In the genomic region with DNA sequence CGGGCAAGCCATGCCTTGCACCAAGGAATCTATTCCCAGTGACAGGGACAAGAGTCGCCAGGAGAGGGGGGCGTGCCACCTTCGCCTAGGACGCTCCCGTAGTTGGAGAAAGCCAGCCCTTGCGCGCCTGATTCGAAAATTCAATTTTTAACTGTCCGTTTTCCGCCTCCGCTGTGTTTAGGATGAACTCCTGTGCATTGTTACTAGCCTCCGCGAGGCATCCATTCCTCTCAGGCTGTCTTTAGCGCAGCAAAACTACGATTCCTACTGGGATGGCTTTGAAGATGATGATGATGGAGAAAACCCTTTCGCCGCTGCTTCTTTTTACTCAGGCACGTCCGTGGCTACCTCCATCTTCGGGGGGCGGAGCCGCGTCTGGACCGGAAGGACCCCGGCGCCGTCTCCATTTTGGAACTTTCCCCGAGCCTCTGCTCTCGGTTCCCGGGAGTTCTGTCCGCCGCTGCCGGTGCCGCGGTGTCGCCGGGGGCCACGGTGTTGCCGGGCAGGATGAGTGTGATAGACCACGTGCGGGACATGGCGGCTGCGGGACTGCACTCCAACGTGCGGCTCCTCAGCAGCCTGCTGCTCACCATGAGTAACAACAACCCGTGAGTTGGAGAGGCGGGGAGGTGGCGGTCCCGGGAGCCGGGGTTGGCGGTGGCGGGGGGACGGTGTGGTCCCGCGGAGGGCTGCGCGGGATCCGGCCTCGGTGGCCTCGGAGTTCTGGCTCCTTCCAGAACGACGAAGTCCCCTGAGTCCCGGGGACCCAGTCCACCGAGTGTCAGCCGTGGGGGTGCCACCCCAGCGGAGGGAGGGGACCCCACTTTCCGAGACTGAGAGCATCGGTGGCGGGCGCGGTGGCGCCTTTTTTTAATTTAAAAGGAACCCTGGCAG, we compare ENCODE assay signal across 8 mouse cellular contexts. TPM values are rescaled to one million over a fixed set of nuclear protein-coding genes. Genes with fewer than 3 reads are reported as not detected.
DNase-seq lines count a peak whose midpoint lies in the region; ATAC-seq lines count a peak whose summit lies in the region.

No protein-coding gene starts in this region.

- peaks cover 31% of the 10 kb centered on the region for H3K4me1 ChIP-seq in megakaryocyte, embryonic 14.5 days

- peak; percentile 92 for ATAC-seq in common myeloid progenitor, adult 5-6 weeks (replicated peaks; ENCODE audit: low read depth, poor library complexity, severe bottlenecking)

- peak overlapping the region; percentile 99 for H3K4me3 ChIP-seq in megakaryocyte, embryonic 14.5 days (replicated peaks)

- DNase-seq in ZHBTc4 (ENCODE audit: low read depth, low spot score): peak; percentile 91
- DNase-seq in gastrocnemius, adult 8-10 months (ENCODE audit: low spot score in 2 of 2): peak; percentile 76 to 83
- DNase-seq in hindlimb bud, embryonic 11.5 days (ENCODE audit: extremely low spot score, low read depth, low spot score): peak; percentile 86
- DNase-seq in left cerebral cortex, adult 8-10 months (ENCODE audit: low spot score in 2 of 2): peak; percentile 76 to 93
- DNase-seq in right cerebral cortex, postnatal 10 days (ENCODE audit: low spot score in 2 of 2): peak; percentile 91 to 92
- DNase-seq in urinary bladder, postnatal 25 days (ENCODE audit: low spot score): peak; percentile 90

- H3K9me3 ChIP-seq in megakaryocyte, embryonic 14.5 days: no peaks in the 10 kb centered on the region

- H3K36me3 ChIP-seq in megakaryocyte, embryonic 14.5 days (replicated peaks; ENCODE audit: low read length): peaks cover 12% of the 10 kb centered on the region

- H3K27me3 ChIP-seq in megakaryocyte, embryonic 14.5 days (replicated peaks): no peaks in the 10 kb centered on the region

RNA-seq across cellular contexts. Expression of a gene that starts 0.8 kb away (rescaled TPM):
- total RNA-seq in common myeloid progenitor, adult 5-6 weeks (2017): 34.5 and 44.0 TPM in 2 replicates
- total RNA-seq in gastrocnemius, adult 8-10 months (2022): 10 to 100 TPM; 14.3 to 16.8 (median 15.2) TPM
- 10 to 100 TPM; 33.7 to 38.0 (median 37.2) TPM for total RNA-seq in left cerebral cortex, adult 8-10 months (2022)
- 2.8 and 10.1 TPM in 2 replicates for polyA plus RNA-seq in megakaryocyte, embryonic 14.5 days (2012; ENCODE audit: insufficient read depth, low replicate concordance)

RNA-seq across cellular contexts. Expression of a gene that starts 30.6 kb away (rescaled TPM):
- total RNA-seq in common myeloid progenitor, adult 5-6 weeks (2017): 661 and 743 TPM in 2 replicates
- total RNA-seq in gastrocnemius, adult 8-10 months (2022): 10 to 100 TPM; 40.8 to 56.9 (median 49.9) TPM
- total RNA-seq in left cerebral cortex, adult 8-10 months (2022): 100 to 1,000 TPM; 173 to 229 (median 205) TPM
- 10.4 and 49.2 TPM in 2 replicates for polyA plus RNA-seq in megakaryocyte, embryonic 14.5 days (2012; ENCODE audit: insufficient read depth, low replicate concordance)

RNA-seq across cellular contexts. Expression of a gene that starts 50.2 kb away (rescaled TPM):
- total RNA-seq in common myeloid progenitor, adult 5-6 weeks (2017): 36.5 and 37.4 TPM in 2 replicates
- 1 to 10 TPM; 4.9 to 5.3 (median 5.2) TPM for total RNA-seq in gastrocnemius, adult 8-10 months (2022)
- 10 to 100 TPM; 66.1 to 74.2 (median 70.7) TPM for total RNA-seq in left cerebral cortex, adult 8-10 months (2022)
- polyA plus RNA-seq in megakaryocyte, embryonic 14.5 days (2012; ENCODE audit: insufficient read depth, low replicate concordance): 13.1 and 33.6 TPM in 2 replicates

RNA-seq across cellular contexts. Expression of a gene that starts 50.6 kb away (rescaled TPM):
- total RNA-seq in common myeloid progenitor, adult 5-6 weeks (2017): 39.1 and 43.6 TPM in 2 replicates
- total RNA-seq in gastrocnemius, adult 8-10 months (2022): 10 to 100 TPM; 29.1 to 36.2 (median 32.2) TPM
- 10 to 100 TPM; 21.8 to 24.8 (median 22.7) TPM for total RNA-seq in left cerebral cortex, adult 8-10 months (2022)
- polyA plus RNA-seq in megakaryocyte, embryonic 14.5 days (2012; ENCODE audit: insufficient read depth, low replicate concordance): 6.5 and 26.4 TPM in 2 replicates

Comparison
In these comparisons a context has a peak if more than half of its experiments do, and no peak if none do; other contexts are left out.
1. Peak in every context shown above with its lines: DNase-seq, ATAC-seq and H3K4me3 ChIP-seq.